Mouse (Mus musculus) thymus, postnatal 14 days (tissue): ENCODE measurements at regions not wholly inside any gene's neighbourhood (a gene's known extent, or its start where the extent isn't known, plus 50 kb on each side); places are given as distances from the start of the nearest gene placed in this dataset.

Source experiments
- DNase-seq: peaks from one replicate; pipeline ENCODE4 v3.0.0; 2021

GRCm38 (mm10) chr15:51264599-51265163 lies 2620.0 kb upstream of the Gm7489 start:
- no peak for DNase-seq

- DNase-seq, result no peak
These were observed 2618.7 kb upstream of the Gm7489 start for GRCm38 (mm10) chr15:51265971-51266370.

- DNase-seq, result no peak
These were observed 2612.9 kb upstream of the Gm7489 start for GRCm38 (mm10) chr15:51271632-51272312.

- no peak for DNase-seq
These were observed 2599.4 kb upstream of the Gm7489 start for GRCm38 (mm10) chr15:51285334-51285733.

- DNase-seq, result no peak
These were observed 2598.4 kb upstream of the Gm7489 start for GRCm38 (mm10) chr15:51286352-51286751.

GRCm38 (mm10) chr15:51288911-51289432 lies 2595.7 kb upstream of the Gm7489 start:
- DNase-seq, result no peak

GRCm38 (mm10) chr15:51289916-51290315 lies 2594.8 kb upstream of the Gm7489 start:
- DNase-seq, result no peak

GRCm38 (mm10) chr15:51291183-51291582 lies 2593.5 kb upstream of the Gm7489 start:
- no peak for DNase-seq

- DNase-seq, result no peak
These were observed 2587.9 kb upstream of the Gm7489 start for GRCm38 (mm10) chr15:51296841-51297240.

- DNase-seq, result no peak
These were observed 2566.6 kb upstream of the Gm7489 start for GRCm38 (mm10) chr15:51318072-51318471.

GRCm38 (mm10) chr15:51318760-51319159 lies 2565.9 kb upstream of the Gm7489 start:
- DNase-seq, result no peak

- no peak for DNase-seq
These were observed 2564.3 kb upstream of the Gm7489 start for GRCm38 (mm10) chr15:51320366-51320894.

GRCm38 (mm10) chr15:51323284-51323683 lies 2561.4 kb upstream of the Gm7489 start:
- DNase-seq, result no peak

- no peak for DNase-seq
These were observed 2560.5 kb upstream of the Gm7489 start for GRCm38 (mm10) chr15:51324211-51324610.

- DNase-seq, result no peak
These were observed 2557.0 kb upstream of the Gm7489 start for GRCm38 (mm10) chr15:51327702-51328101.

- DNase-seq, result no peak
These were observed 2548.3 kb upstream of the Gm7489 start for GRCm38 (mm10) chr15:51336441-51336840.

GRCm38 (mm10) chr15:51346301-51346700 lies 2538.4 kb upstream of the Gm7489 start:
- no peak for DNase-seq

GRCm38 (mm10) chr15:51363391-51363790 lies 2521.3 kb upstream of the Gm7489 start:
- no peak for DNase-seq

- no peak for DNase-seq
These were observed 2513.5 kb upstream of the Gm7489 start for GRCm38 (mm10) chr15:51371162-51371561.

- DNase-seq, result no peak
These were observed 2494.3 kb upstream of the Gm7489 start for GRCm38 (mm10) chr15:51390383-51390782.

- DNase-seq, result no peak
These were observed 2493.4 kb upstream of the Gm7489 start for GRCm38 (mm10) chr15:51391352-51391751.

GRCm38 (mm10) chr15:51392449-51393405 lies 2492.0 kb upstream of the Gm7489 start:
- no peak for DNase-seq

GRCm38 (mm10) chr15:51395961-51396360 lies 2488.7 kb upstream of the Gm7489 start:
- no peak for DNase-seq
